Mouse (Mus musculus): ENCODE measurements around the gene Dus4l.
"Not testable (repeated sequence)": the region's sequence is repeated elsewhere in the genome, so short reads cannot be mapped to it uniquely, and the experiment has no call there.

Gene Dus4l

DNA sequence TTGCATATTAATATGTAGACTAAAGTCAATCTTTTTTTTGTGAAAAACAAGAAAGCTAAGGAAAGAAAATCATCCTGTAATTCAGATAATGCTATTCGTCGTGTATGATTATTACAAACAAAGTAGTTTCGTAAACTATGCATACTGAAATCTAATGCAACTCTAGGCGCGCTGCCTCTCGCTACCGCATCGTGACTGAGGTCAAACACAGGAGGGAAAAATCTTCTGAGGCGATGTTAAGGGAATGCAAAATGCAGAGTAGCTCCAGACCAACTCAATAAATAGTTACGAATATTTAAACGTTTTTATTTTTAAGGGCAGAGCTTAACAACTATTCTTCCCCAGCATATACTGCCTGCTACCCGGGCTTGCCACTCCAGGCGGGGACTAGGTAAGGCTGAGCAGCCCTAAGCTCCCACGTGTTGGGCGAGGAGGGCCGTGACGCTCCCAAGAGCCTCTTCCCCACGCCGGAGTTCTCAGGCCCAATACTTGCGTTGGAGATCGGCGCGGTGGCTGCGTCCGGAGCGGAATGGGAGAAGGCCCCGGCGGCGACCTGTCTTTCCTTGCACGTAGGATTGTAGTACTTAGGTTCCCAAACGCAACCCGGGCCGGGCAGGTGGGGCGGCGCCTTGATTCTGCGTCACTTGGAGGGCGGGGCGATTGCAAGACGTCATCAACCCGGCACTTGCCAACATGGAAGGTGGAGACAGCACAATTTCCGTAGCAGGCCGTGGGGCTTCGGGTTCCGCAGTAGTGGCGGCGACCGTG lies at the start of gene Dus4l, which contains the start of gene Cog5:
Gene Dus4l, minus strand, starts transcription at position 630 of the 768 bp plus-strand sequence.
Gene Cog5, plus strand, starts transcription at position 673 of the 768 bp plus-strand sequence.
- DNase-seq (ENCODE audit: low spot score in 2 of 2) = peak; percentile 92 to 96

DNA sequence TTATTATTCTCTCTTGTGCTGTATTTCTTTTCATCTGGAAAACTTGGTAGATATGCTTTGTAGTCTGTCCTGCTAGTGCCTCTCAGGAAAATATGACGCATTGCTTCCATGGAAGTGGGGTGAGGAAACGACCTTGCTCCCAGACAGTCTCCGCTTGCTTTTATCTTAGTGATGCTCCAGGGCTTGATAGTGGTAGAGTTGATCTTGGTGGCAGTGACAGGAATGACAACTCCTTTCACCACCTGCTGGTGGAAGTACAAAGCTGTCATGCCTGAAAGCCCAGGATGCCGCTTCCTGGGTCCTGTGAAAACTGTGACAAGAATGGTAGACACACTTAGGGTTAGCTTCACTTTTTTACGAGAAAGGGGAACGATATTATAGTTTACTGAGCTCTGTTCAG lies 49.3 kb upstream of the Dus4l start:
- DNase-seq (ENCODE audit: low spot score in 2 of 2) = no peak

DNA sequence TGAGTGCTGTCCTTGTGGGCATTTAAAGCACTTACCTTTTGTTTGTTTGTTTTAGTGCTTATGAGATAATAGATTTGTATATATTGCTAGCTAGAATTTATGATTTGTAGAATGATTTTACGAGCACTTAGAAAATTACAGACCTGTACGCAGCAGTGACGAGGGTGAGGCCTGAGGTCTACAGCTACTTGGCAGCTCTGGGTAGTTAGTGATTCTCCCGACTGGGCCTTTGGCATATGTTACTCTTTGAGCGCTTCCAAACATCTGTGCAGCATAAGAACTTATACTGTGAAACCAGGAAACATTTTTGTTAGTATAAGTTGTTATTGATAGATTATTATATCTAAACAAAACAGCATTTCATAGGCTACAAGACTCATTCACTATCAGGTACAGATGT lies 46.8 kb upstream of the Dus4l start:
- no peak for DNase-seq (ENCODE audit: low spot score in 2 of 2)

DNA sequence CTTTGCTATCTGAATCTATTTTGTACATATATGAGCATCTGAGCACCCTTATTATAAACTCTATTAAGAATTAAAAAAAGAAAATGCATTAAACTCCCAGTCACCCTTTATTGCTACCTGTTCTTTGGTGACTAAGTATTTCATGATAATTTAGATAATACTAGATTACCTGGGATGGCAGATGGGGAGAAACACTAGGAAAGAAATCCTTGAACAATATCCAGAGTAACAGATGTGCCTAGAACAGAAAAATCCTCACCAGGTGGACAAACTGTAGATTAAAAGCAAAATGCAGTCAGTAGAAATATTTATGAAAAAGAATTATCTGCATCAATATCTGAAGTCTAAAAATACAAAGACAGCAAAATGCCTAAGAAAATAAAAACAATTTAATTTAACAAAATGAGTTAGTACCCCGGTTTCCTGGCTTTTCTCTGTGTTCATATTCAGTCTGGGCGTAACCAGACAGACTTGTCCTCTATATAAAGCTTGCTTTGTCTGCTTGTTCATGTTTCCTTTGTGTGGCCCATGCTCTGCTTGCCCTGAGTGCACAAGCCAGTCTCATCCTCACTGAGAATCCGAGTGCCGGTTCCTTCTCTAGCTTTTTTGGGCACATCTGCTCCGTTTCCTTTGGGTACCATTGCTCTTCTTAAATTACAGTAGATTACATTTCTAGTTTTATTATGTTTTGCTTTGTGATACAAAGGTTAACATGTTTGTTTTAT lies 46.2 kb upstream of the Dus4l start:
- no peak for DNase-seq (ENCODE audit: low spot score in 2 of 2)

DNA sequence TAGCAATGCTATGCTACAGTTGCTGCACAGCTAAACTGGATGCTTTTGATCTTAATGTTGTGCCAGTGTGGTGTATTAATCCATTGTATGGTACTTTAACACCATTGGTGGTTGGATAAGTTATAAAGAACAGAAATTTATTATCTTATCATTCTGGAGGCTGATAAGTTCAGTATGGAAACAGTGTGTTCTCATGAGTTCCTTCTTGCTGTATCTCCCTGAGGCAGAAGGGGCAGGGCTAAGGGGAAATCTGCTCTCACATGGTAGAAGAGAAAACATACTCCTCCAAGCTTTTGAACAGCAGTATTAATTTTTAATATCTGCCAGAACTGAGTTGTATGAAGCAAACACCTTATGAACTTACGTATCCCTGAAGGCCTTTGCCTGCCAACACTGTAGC lies 38.7 kb upstream of the Dus4l start:
- no peak for DNase-seq (ENCODE audit: low spot score in 2 of 2)

DNA sequence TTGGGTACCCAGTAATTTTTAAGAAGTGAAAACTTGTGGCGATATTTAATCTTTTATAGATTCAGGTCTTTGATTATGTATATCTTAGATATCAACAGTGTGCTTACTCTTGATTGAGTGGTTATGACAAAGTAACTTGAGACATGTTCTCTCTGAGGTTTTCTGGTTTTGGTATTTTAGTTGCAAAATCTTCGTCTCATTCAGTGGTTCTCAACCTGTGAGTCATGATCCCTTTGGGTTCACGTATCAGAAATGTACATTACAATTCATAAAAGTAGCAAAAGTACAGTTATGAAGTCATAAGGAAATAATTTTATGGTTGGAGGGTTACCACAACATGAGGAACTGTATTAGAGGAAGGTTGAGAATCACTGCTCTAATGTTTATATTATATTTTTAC lies 32.1 kb upstream of the Dus4l start:
- DNase-seq (ENCODE audit: low spot score in 2 of 2) = no peak

DNA sequence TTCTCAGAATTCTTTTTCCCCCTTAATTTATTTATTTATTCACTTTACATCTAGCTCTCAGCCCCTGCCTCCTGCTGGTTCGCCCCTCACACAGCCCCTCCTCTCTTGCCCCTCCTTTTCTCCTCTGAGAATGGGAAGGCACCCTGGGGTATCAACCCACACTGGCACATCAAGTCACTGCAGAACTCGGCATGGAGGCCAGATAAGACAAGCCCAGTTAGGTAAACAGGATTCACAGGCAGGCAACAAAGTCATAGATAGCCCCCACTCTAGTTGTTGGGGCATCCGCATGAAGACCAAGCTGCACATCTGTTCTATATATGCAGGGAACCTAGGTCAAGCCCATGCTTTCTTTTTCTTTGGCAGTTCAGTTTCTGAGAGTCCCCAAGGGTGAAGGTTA lies 12.6 kb upstream of the Dus4l start:
- DNase-seq (ENCODE audit: low spot score in 2 of 2) = no peak

DNA sequence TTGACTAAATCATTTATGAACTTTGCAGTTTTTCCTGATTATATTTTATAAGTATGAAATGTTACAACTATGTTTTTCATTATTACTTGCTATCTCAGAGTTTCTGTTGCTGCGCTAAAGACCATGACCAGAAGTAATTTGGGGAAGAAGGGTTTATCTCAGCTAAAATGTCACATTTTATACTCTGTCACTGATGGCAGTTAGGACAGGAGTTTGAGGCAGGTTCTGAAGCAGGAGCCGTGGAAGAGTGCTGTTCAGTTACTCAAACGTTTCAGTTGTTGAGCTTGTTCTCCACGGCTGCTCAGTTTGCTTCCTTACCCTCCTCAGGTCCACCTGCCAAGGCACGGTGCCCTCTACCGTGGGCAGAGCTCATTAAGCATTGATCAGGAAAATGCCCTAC lies 11.4 kb upstream of the Dus4l start:
- no peak for DNase-seq (ENCODE audit: low spot score in 2 of 2)

DNA sequence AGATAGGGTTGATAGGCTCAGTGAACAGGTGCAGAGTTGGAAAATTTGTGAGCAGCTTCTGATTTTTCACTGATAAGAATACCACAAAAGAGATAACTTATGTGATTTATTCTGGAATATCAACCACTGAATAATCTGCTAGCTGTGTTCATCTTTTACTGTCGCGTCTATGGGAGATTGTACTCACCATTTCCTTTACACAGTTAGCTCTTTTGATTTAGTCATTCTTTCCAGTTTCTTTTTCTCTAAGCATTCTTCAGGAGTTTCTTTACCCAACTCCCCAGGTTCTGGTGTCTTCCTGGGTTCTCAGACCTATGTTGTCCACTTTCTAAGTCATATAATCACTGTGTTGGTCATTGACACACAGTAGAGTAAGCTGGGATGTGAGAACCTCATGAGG lies 2.2 kb upstream of the Dus4l start:
- no peak for DNase-seq (ENCODE audit: low spot score in 2 of 2)

DNA sequence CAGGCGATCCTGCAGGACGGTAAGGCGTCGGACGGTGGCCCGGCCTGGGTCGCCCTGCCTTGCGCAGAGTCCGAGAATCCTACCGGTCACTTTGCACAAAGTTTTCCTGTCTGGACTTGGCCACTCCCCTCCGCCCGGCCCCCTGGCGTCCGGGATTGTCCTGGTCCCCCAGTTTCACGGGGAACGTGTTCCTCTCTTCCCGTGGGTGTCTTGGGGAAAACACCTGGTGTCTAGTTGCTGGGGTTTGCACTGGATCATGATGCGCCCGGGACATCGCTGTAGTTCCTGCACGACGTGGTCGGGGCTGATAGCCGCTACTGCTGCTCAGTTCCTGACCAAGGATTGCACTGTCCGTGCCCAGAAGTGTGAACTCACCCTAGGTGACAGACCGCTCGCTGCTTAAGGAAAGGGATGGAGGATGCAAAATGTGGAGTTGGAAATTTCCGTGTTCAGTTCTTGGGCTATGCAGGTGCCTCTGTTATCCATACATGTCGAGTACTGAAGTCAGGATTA lies 395 bp upstream of the Dus4l start:
- DNase-seq (ENCODE audit: low spot score in 2 of 2) = no peak

DNA sequence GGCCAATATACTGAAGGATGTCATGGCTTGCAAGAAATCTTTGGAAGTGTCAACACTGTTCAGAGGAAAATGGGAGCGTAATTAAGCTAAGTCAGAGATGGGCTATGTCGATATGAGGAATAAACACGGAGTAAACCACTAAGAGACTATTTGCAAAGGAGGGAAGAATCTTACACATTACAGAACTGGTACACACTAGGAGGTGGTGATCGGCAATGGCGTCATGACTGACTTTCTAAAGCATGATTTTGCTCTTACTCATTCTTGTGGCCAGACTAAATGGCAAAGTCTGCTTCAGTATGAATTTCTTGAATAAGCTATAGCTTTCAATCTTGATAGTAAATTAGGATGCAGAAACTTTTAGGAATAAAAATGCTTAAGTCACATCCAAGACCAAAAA lies 1.0 kb downstream of the Dus4l start:
- no peak for DNase-seq (ENCODE audit: low spot score in 2 of 2)

DNA sequence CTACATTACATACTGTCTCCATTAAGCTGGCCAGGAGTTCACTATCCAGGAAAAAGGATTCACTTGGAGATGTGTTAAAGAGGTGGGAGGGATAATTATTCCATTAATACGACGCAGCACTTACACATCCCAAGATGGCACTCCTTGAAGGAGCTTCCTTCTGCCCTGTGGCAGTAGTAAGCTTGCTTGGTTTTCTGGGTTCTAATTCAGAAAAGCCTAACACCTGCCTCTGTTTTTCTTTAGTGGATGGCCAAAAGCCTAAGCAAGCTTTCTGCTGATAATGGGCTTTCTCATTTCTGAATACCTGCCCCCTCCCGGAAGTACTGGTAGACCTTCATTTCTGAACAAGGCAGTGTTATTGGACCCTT lies 19.4 kb downstream of the Dus4l start:
- DNase-seq (ENCODE audit: low spot score in 2 of 2) = no peak

DNA sequence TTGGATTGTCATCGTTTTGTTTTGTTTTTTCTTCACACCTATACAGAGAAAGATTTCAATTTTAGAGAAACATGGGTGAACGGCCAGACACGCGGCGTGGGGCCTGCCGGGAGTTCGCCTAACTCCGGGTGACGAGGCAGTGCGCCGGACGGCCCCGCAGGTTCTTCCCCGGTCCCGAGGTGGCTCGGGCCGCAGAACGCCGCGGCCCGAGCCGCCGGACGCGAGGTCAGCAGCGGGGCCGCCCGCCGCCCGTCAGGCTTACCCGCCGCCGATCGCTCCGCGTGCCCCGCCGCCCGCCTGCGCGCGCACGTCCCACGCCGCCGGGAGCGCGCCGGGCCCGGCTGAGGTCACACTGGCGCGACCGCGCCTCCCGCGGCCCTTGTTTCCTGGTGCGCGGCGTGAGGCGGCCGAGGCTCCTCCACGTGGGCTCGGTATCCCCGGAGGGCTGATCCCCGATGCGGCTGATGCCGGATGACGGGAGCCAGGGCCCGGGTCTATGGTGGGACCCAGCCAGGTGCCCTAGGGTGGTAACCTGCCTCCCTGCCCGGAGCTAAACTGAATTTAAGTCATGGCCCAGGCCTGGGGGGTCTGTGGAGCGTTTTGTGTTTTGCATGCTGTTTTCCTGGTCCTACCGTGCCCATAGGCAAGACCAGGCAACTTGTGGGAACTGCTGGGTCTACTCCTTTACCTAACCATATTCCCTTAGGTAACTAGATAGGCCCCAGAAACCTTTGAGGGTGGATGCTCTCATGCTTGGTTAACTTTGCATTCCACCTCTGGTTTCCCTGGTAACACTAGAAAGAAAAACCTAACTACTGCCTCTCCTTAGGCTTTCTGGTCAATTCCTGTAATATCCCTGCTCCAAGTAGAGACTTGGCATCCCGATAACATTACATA lies 20.0 kb downstream of the Dus4l start, which contains the start of gene Bcap29:
Gene Bcap29, minus strand, starts transcription at position 316 of the 897 bp plus-strand sequence.
- peak; percentile 72 to 74 for DNase-seq (ENCODE audit: low spot score in 2 of 2)

DNA sequence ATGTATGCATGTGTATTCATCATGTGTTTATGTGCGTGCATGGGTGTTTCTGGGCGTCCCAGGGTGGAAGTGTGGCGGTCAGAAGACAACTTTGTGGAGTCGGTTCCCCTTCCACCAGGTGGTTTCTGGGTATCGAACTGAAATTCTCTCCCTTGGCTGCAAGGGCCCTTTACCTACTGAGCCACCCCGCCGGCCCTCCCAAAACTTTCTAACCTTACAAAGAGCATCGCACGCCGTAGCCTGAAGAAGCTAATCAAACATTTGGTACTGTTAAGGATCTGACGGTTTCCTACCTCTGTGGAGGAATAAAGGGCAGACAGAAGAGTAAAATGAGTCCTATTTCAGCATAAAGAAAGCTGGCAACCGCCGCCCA lies 20.7 kb downstream of the Dus4l start:
- no peak for DNase-seq (ENCODE audit: low spot score in 2 of 2)

DNA sequence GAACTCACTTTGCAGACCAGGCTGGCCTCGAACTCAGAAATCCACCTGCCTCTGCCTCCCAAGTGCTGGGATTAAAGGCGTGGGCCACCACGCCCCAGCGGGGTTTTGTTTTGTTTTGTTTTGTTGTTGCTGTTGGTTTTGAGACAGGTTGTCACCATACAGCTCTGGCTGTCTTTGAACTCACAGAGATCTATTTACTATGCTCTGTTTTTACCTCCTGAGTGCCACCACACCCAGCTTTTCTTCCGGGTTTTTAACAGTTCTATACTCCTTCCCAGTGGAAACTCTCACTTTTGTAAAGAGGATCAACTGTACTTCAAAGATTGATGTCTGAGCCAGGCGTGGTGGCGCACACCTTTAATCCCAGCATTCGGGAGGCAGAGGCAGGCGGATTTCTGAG lies 26.2 kb downstream of the Dus4l start:
- DNase-seq (ENCODE audit: low spot score in 2 of 2) = not testable (repeated sequence)

DNA sequence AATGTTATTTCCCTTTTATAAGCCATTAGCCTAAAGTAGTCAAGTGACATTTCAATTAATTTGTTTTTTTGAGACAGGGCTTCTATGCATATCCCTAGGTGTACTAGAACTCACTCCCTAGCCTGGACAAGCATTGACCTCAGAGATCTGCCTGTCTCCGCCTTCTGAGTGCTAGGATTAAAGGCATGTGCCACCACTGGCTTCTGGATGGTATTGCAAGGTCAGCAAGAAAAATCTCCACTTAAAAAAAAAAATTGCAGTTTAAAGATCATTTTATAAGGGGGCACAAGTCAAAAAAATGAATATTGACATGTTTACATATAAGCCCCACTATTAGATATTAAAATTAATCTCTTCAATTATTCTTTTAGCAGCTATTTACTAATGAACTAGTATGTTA lies 29.6 kb downstream of the Dus4l start:
- DNase-seq (ENCODE audit: low spot score in 2 of 2) = no peak

DNA sequence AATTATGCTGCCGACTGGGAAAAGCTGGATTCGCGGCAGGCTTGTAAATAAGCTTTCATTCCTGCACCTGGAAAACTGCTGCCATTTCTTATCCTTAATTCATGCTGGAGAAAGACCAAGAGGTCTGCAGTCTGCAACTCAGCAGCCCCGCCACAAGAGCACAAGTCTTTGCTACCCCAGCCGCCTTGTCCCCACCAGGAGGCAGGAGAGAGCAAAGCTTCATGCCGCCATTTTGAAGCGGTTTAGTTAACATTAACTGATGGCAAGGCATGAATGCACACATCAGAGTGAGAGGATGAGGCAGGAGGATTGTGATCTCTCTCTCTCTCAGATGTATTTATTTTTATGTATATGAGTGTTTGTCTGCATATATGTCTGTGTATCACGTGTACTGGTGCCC lies 34.5 kb downstream of the Dus4l start:
- DNase-seq (ENCODE audit: low spot score in 2 of 2) = no peak

DNA sequence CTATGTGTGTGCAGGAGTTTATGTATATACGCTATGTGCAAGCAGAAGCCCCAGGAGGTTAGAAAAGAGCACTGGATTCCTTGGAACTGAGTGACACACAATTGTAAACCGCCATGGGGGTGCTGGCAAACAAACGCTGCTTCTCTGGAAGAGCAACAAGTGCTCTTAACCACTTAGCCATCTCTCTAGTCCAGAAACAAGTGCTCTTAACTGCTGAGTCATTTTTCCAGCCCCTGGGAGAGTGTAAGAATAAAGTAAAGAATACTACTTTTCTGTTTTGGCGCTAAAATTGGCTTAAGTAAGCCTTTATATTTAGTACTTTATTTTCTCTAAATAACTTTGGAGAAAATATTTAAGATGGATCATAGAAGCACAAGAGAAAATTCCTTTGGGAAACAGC lies 41.3 kb downstream of the Dus4l start:
- DNase-seq (ENCODE audit: low spot score in 2 of 2) = no peak

DNA sequence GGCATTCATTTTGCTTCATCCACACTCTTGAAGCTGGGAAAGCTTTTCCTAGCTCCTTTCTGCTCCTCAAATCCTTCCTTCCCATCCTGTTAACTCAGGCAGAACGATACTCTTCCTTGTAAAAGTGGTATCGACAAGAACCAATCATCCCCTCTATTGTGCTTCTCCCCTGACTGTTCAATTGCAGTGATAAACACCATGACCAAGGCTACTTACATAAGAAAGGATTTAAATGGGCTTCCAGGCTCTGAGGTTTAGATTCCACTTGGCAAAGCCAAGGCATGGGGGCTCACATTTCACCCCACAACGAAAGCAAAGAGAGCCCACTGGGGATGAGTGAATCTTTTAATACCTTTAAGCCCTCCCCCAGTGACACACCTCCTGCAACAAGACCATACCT lies 46.5 kb downstream of the Dus4l start:
- DNase-seq (ENCODE audit: low spot score in 2 of 2) = no peak

DNA sequence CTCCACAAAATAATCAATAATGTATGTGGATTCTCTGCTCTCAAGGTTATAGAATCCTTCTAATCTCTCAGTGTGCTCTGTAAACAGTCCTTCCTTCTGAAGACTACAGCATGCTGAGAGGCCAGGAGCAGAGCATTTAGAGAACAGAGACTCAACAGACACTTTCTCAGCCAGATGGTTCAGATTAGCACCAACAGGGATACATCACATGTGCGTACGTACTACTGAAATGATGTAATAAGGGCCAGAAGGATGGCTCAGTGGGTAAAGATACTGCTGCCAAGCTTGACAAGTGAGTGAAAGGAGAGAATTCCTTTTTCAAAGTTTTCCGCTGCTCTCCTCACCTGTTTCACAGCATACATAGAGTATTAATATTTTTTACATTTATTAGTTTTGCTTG lies 49.7 kb downstream of the Dus4l start:
- no peak for DNase-seq (ENCODE audit: low spot score in 2 of 2)

DNA sequence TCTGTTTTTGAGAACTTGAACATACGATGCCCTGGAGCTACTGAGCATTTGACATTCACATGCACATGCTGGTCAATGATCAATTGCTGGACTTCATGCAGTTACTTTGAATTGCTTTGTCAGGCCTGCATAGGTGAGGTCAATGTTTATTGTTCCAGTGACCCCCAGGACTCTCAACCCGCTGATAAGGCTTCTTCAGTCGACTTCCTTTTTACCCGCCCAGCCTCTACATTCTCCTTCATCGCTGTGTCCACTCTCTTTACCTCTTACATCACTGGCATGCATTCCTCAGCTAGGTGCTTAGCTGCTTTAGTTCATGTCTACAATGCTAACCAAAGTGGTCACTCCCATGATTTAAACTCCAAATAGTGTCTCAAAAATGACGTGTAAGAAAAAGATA lies 51.0 kb downstream of the Dus4l start:
- no peak for DNase-seq (ENCODE audit: low spot score in 2 of 2)

DNA sequence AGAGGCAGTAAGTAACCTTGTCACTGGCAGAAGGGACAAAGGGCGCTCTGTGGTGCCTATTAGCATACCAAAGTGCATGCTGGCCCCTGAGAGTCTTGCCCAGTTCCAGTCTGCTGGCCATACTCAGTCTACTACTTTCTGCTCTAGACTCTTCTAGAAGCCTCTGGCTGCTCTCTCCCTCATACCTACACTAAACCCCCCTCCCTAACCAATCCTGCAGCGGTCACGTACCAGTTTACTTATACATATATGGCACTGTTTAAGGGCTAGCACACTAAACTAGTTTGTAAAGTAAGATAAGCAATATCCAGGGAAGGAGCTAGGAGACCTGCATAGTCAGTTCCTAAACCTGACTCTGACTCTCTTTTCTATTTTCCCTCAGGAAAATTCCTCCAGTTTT lies 60.3 kb downstream of the Dus4l start:
- no peak for DNase-seq (ENCODE audit: low spot score in 2 of 2)

Data from urinary bladder, postnatal 4 days (tissue).